Mouse (Mus musculus) left cerebral cortex, postnatal 4 days (tissue): ENCODE results near the gene Ffar1. TPM values are rescaled to one million over a fixed set of nuclear protein-coding genes. Genes with fewer than 3 reads are reported as not detected.
"Not testable (repeated sequence)": the region's sequence is repeated elsewhere in the genome, so short reads cannot be mapped to it uniquely, and the experiment has no call there.

ENCODE experiments used
- DNase-seq: peaks from one replicate; pipeline ENCODE4 v3.0.0-alpha.2; 2022
- intact Hi-C: fragments of 180-260 bp; cut with DNase I; formaldehyde crosslinking; loops from one replicate; pipeline ENCODE4 v1.15.1; 2025
- total RNA-seq, 2 experiments: library from RNA; stranded (reverse); gene quantifications; 2 replicates each; pipeline ENCODE4 v1.2.3; 2021

Ffar1 gene
- total RNA-seq, 2 experiments from 2014 or later: not detected

GRCm38 (mm10) chr7:30856078-30856477 lies 5.3 kb downstream of the Ffar1 start, which contains the start of gene Ffar3:
Gene Ffar3 (minus strand): TSS chr7:30856178.
- DNase-seq: no peak
- intact Hi-C loops: no loop called here

GRCm38 (mm10) chr7:30851421-30851820 lies 9.9 kb downstream of the Ffar1 start:
- intact Hi-C loops: no loop called here
- DNase-seq: no peak

- intact Hi-C loops: no loop called here
- DNase-seq: no peak
Measured at GRCm38 (mm10) chr7:30847934-30848333, 13.4 kb downstream of the Ffar1 start.

- intact Hi-C loops: no loop called here
- DNase-seq: no peak
Measured at GRCm38 (mm10) chr7:30847386-30847785, 14.0 kb downstream of the Ffar1 start.

- no peak for DNase-seq
- intact Hi-C loops: no loop called here
Measured at GRCm38 (mm10) chr7:30846505-30847053, 14.8 kb downstream of the Ffar1 start.

- intact Hi-C loops: no loop called here
- DNase-seq: no peak
Measured at GRCm38 (mm10) chr7:30844676-30845297, 16.6 kb downstream of the Ffar1 start.

- intact Hi-C loops: no loop called here
- no peak for DNase-seq
Measured at GRCm38 (mm10) chr7:30842092-30842491, 19.3 kb downstream of the Ffar1 start.

- DNase-seq: no peak
- intact Hi-C loops: no loop called here
Measured at GRCm38 (mm10) chr7:30841379-30841778, 20.0 kb downstream of the Ffar1 start.

- intact Hi-C loops: no loop called here
- DNase-seq: no peak
Measured at GRCm38 (mm10) chr7:30840306-30840705, 21.1 kb downstream of the Ffar1 start.

GRCm38 (mm10) chr7:30837277-30837676 lies 24.1 kb downstream of the Ffar1 start:
- intact Hi-C loops: no loop called here
- no peak for DNase-seq

- intact Hi-C loops, DNase-seq: not testable (repeated sequence)
Measured at GRCm38 (mm10) chr7:30832684-30833083, 28.7 kb downstream of the Ffar1 start.

GRCm38 (mm10) chr7:30832261-30832660 lies 29.1 kb downstream of the Ffar1 start:
- no peak for DNase-seq
- intact Hi-C loops: no loop called here

GRCm38 (mm10) chr7:30829428-30829827 lies 31.9 kb downstream of the Ffar1 start:
- intact Hi-C loops: no loop called here
- no peak for DNase-seq

- DNase-seq, intact Hi-C loops: not testable (repeated sequence)
Measured at GRCm38 (mm10) chr7:30828871-30829270, 32.5 kb downstream of the Ffar1 start.

GRCm38 (mm10) chr7:30826660-30827059 lies 34.7 kb downstream of the Ffar1 start:
- DNase-seq: no peak
- intact Hi-C loops: no loop called here

- intact Hi-C loops: no loop called here
Measured at GRCm38 (mm10) chr7:30824306-30824705, 37.1 kb downstream of the Ffar1 start.

GRCm38 (mm10) chr7:30823675-30824074 lies 37.7 kb downstream of the Ffar1 start, which contains the start of gene Ffar2:
Gene Ffar2 (minus strand): TSS chr7:30823775.
- intact Hi-C loops: no loop called here
- no peak for DNase-seq

More at GRCm38 (mm10) chr7:30824306-30824705, 37.1 kb downstream of the Ffar1 start:
- no peak for DNase-seq

GRCm38 (mm10) chr7:30821532-30821931 lies 39.8 kb downstream of the Ffar1 start:
- DNase-seq: no peak
- intact Hi-C loops: no loop called here

- DNase-seq: no peak
- intact Hi-C loops: no loop called here
Measured at GRCm38 (mm10) chr7:30820854-30821445, 40.4 kb downstream of the Ffar1 start.

- DNase-seq: no peak
- intact Hi-C loops: no loop called here
Measured at GRCm38 (mm10) chr7:30820131-30820530, 41.2 kb downstream of the Ffar1 start.

- DNase-seq: peak; percentile 41
- intact Hi-C loops: no loop called here
Measured at GRCm38 (mm10) chr7:30812291-30812807, 49.0 kb downstream of the Ffar1 start.

GRCm38 (mm10) chr7:30811757-30812290 lies 49.5 kb downstream of the Ffar1 start:
- intact Hi-C loops: no loop called here
- DNase-seq: peak; percentile 28
